Mouse (Mus musculus) embryonic facial prominence, embryonic 12.5 days (tissue): ENCODE data around the gene Gm10491. TPM values are rescaled to one million over a fixed set of nuclear protein-coding genes. Genes with fewer than 3 reads are reported as not detected.

Experiments
- ATAC-seq: fragments of 200-750 bp; cut with Nextera tagmentation; 2 replicates; pipeline ENCODE4 v1.8.0; 2017; ENCODE audit not compliant: insufficient number of reproducible peaks, insufficient read depth, low FRiP score, low TSS enrichment
- H3K27ac ChIP-seq: fragments of 300-500 bp; sonication (generic); 2 replicates; pipeline ENCODE4 v1.5.1; 2016; ENCODE audit warnings: mild to moderate bottlenecking
- H3K27me3 ChIP-seq: fragments of 300-500 bp; sonication (generic); 2 replicates; pipeline ENCODE4 v1.6.1; 2016; ENCODE audit warnings: mild to moderate bottlenecking, moderate library complexity
- H3K36me3 ChIP-seq: fragments of 300-500 bp; sonication (generic); 2 replicates; pipeline ENCODE4 v1.6.1; 2016; ENCODE audit warnings: mild to moderate bottlenecking
- H3K4me1 ChIP-seq: fragments of 300-500 bp; sonication (generic); 2 replicates; pipeline ENCODE4 v1.6.1; 2016
- H3K4me2 ChIP-seq: fragments of 300-500 bp; sonication (generic); replicated peaks from 2 replicates; pipeline ENCODE4 v1.6.1; 2016; ENCODE audit warnings: mild to moderate bottlenecking, moderate library complexity
- H3K4me3 ChIP-seq: fragments of 300-500 bp; sonication (generic); 2 replicates; pipeline ENCODE4 v1.5.1; 2016; ENCODE audit warnings: mild to moderate bottlenecking
- H3K9ac ChIP-seq: fragments of 300-500 bp; sonication (generic); 2 replicates; pipeline ENCODE4 v1.6.1; 2016; ENCODE audit warnings: mild to moderate bottlenecking, moderate library complexity
- H3K9me3 ChIP-seq: fragments of 300-500 bp; sonication (generic); 2 replicates; pipeline ENCODE4 v1.6.1; 2016; ENCODE audit warnings: mild to moderate bottlenecking, moderate library complexity
- WGBS: fragments of 180-500 bp; shearing (Covaris S2); methylation state at CpG from one replicate; pipeline ENCODE4 v1.1.7; 2016; 5-methylcytosine and 5-hydroxymethylcytosine counted together
- polyA plus RNA-seq: library from polyadenylated mRNA; unstranded; fragments of >200 nt; fragmentation: Nextera tagmentation; extraction: Ambion mirVana; gene quantifications from 2 replicates; pipeline ENCODE4 v1.2.1, GENCODE M21; 2016

Gene Gm10491
- polyA plus RNA-seq, 1 experiment from 2014 or later: not detected

GRCm38 (mm10) chrX:7878495-7878894, 29.1 kb downstream of the Gm10491 start:
- H3K27me3 ChIP-seq: no peaks in the 10 kb centered on the region
- no peaks in the 10 kb centered on the region for H3K4me1 ChIP-seq
- 34% methylated on average over 21 of the region's 21 CpGs for WGBS
- peak overlapping the region; percentile 27; the same call in 1 of the 2 replicates for H3K9ac ChIP-seq
- no peak for ATAC-seq
- H3K4me3 ChIP-seq: peak overlapping the region; percentile 46
- H3K27ac ChIP-seq: no peak overlapping the region
- no peaks in the 10 kb centered on the region for H3K9me3 ChIP-seq
- peaks cover 2% of the 10 kb centered on the region; the same call in 1 of the 2 replicates for H3K36me3 ChIP-seq
- peak overlapping the region; percentile 76 for H3K4me2 ChIP-seq

- ATAC-seq: peak; percentile 84
- peak within 1 kb of the TSS; percentile 76 for H3K4me2 ChIP-seq
- no peaks in the 10 kb centered on the region for H3K27me3 ChIP-seq
- WGBS: 17% methylated on average over 33 of the region's 38 CpGs
- no peak within 1 kb of the TSS for H3K27ac ChIP-seq
- H3K36me3 ChIP-seq: peaks cover 7% of the 10 kb centered on the region
- H3K9me3 ChIP-seq: no peaks in the 10 kb centered on the region
- no peaks in the 10 kb centered on the region for H3K4me1 ChIP-seq
- H3K4me3 ChIP-seq: peak within 1 kb of the TSS; percentile 46
- peak within 1 kb of the TSS; percentile 27; the same call in 1 of the 2 replicates for H3K9ac ChIP-seq
These were observed 29.6 kb downstream of the Gm10491 start, which contains the start of gene Pim2 for GRCm38 (mm10) chrX:7878007-7878419. TSS of gene Pim2 (plus strand) at chrX:7878262.

- Histone ChIP-seq H3K4me1 (no peaks in the 10 kb centered on the region), H3K4me2 (no peak overlapping the region), H3K27me3 (no peaks in the 10 kb centered on the region), H3K9me3 (no peaks in the 10 kb centered on the region), H3K27ac (no peak overlapping the region), H3K36me3 (peaks cover 26% of the 10 kb centered on the region), H3K9ac (no peak overlapping the region), H3K4me3 (no peak overlapping the region)
- WGBS: 53% methylated on average over 3 of the region's 3 CpGs
- no peak for ATAC-seq
These were observed 37.8 kb downstream of the Gm10491 start for GRCm38 (mm10) chrX:7869826-7870225.

GRCm38 (mm10) chrX:7868506-7868905, 39.1 kb downstream of the Gm10491 start:
- 41% methylated on average over 2 of the region's 2 CpGs for WGBS
- Histone ChIP-seq H3K4me1 (no peaks in the 10 kb centered on the region), H3K27ac (no peak overlapping the region), H3K4me2 (no peak overlapping the region), H3K9me3 (no peaks in the 10 kb centered on the region), H3K9ac (no peak overlapping the region), H3K27me3 (no peaks in the 10 kb centered on the region), H3K36me3 (peaks cover 24% of the 10 kb centered on the region), H3K4me3 (no peak overlapping the region)
- ATAC-seq: no peak

GRCm38 (mm10) chrX:7867141-7867540, 40.5 kb downstream of the Gm10491 start:
- no peak overlapping the region for H3K4me3 ChIP-seq
- H3K9me3 ChIP-seq: no peaks in the 10 kb centered on the region
- no peak overlapping the region for H3K27ac ChIP-seq
- peaks cover 13% of the 10 kb centered on the region for H3K36me3 ChIP-seq
- no peaks in the 10 kb centered on the region for H3K4me1 ChIP-seq
- no peak overlapping the region for H3K4me2 ChIP-seq
- no peaks in the 10 kb centered on the region for H3K27me3 ChIP-seq
- WGBS: 100% methylated on average over 1 of the region's 1 CpGs
- H3K9ac ChIP-seq: no peak overlapping the region
- no peak for ATAC-seq

- H3K27ac ChIP-seq: no peak overlapping the region
- H3K4me1 ChIP-seq: no peaks in the 10 kb centered on the region
- no peak overlapping the region for H3K9ac ChIP-seq
- no peak for ATAC-seq
- no peaks in the 10 kb centered on the region for H3K9me3 ChIP-seq
- no peak overlapping the region for H3K4me2 ChIP-seq
- H3K27me3 ChIP-seq: no peaks in the 10 kb centered on the region
- H3K4me3 ChIP-seq: no peak overlapping the region
- H3K36me3 ChIP-seq: peaks cover 7% of the 10 kb centered on the region; the same call in 1 of the 2 replicates
- WGBS: 67% methylated on average over 2 of the region's 2 CpGs
These were observed 41.8 kb downstream of the Gm10491 start for GRCm38 (mm10) chrX:7865786-7866185.

GRCm38 (mm10) chrX:7865343-7865742, 42.3 kb downstream of the Gm10491 start:
- no peak overlapping the region for H3K9ac ChIP-seq
- no peaks in the 10 kb centered on the region for H3K4me1 ChIP-seq
- peaks cover 7% of the 10 kb centered on the region; the same call in 1 of the 2 replicates for H3K36me3 ChIP-seq
- no peak overlapping the region for H3K4me3 ChIP-seq
- H3K4me2 ChIP-seq: no peak overlapping the region
- H3K27ac ChIP-seq: no peak overlapping the region
- no peaks in the 10 kb centered on the region for H3K9me3 ChIP-seq
- H3K27me3 ChIP-seq: no peaks in the 10 kb centered on the region
- WGBS: 75% methylated on average over 2 of the region's 2 CpGs
- ATAC-seq: no peak

GRCm38 (mm10) chrX:7864551-7864950, 43.1 kb downstream of the Gm10491 start:
- H3K4me1 ChIP-seq: no peaks in the 10 kb centered on the region
- H3K9me3 ChIP-seq: no peaks in the 10 kb centered on the region
- no peak overlapping the region for H3K9ac ChIP-seq
- H3K27ac ChIP-seq: no peak overlapping the region
- H3K4me2 ChIP-seq: no peak overlapping the region
- ATAC-seq: no peak
- no peak overlapping the region for H3K4me3 ChIP-seq
- H3K27me3 ChIP-seq: no peaks in the 10 kb centered on the region
- peaks cover 8% of the 10 kb centered on the region; the same call in 1 of the 2 replicates for H3K36me3 ChIP-seq
- 73% methylated on average over 3 of the region's 3 CpGs for WGBS

- ATAC-seq: no peak
These were observed 44.5 kb downstream of the Gm10491 start for GRCm38 (mm10) chrX:7863181-7863580.

GRCm38 (mm10) chrX:7859191-7859753, 48.4 kb downstream of the Gm10491 start:
- no peak overlapping the region for H3K4me2 ChIP-seq
- H3K27ac ChIP-seq: no peak overlapping the region
- WGBS: 91% methylated on average over 3 of the region's 3 CpGs
- H3K27me3 ChIP-seq: no peaks in the 10 kb centered on the region
- no peaks in the 10 kb centered on the region for H3K9me3 ChIP-seq
- H3K4me1 ChIP-seq: no peaks in the 10 kb centered on the region
- no peak for ATAC-seq
- H3K9ac ChIP-seq: no peak overlapping the region
- H3K36me3 ChIP-seq: peaks cover 4% of the 10 kb centered on the region; the same call in 1 of the 2 replicates
- no peak overlapping the region for H3K4me3 ChIP-seq

More at GRCm38 (mm10) chrX:7863181-7863580, 44.5 kb downstream of the Gm10491 start:
- no peak overlapping the region for H3K4me2 ChIP-seq
- no peaks in the 10 kb centered on the region for H3K4me1 ChIP-seq
- no peak overlapping the region for H3K27ac ChIP-seq
- H3K4me3 ChIP-seq: no peak overlapping the region
- peaks cover 11% of the 10 kb centered on the region for H3K36me3 ChIP-seq
- H3K9ac ChIP-seq: no peak overlapping the region
- H3K9me3 ChIP-seq: no peaks in the 10 kb centered on the region
- H3K27me3 ChIP-seq: no peaks in the 10 kb centered on the region
- WGBS: 81% methylated on average over 1 of the region's 1 CpGs
